Comparison of ENCODE assay signal across 19 mouse cellular contexts in the genomic region with DNA sequence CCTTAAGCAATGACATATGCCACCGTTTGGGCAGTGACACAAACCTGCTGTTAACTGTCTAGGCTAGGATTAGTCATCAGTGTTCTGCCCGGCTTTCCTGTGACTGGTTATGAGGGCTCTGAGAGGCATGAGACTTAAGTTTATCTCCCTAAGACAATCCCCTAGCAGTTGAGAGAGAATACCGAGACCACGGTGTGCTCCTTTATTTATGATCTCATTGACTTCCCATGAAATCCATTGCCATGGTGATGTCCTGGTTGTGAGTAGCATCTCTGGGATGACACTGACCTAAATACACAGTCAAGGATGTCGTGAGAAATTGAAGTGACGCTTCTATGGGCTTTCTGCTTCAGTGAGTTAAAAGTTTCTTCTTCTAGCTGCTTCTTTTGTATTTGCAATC.
DNase-seq lines count a peak whose midpoint lies in the region; ATAC-seq and TF ChIP-seq lines count a peak whose summit lies in the region.
"Had no signal": no experiment of that assay in that cellular context is flagged by ENCODE, and none has a peak within 500 bp of the region (broad histone marks: within the 10 kb centered on the region; RNA-seq: fewer than 3 reads in every experiment).

No protein-coding gene starts in this region.

- WGBS in midbrain, postnatal 0 days = 33% methylated on average over 6 of the region's 6 CpGs
- 48% methylated on average over 6 of the region's 6 CpGs for WGBS in midbrain, embryonic 15.5 days
- WGBS in cerebellum, adult 2 months = 27% methylated on average over 6 of the region's 6 CpGs

- H3K27me3 ChIP-seq in midbrain, postnatal 0 days (ENCODE audit: insufficient read depth, low read length) = no peaks in the 10 kb centered on the region
- H3K27me3 ChIP-seq in midbrain, embryonic 15.5 days (replicated peaks) = no peaks in the 10 kb centered on the region
- no peaks in the 10 kb centered on the region for H3K27me3 ChIP-seq in cerebellum, adult 2 months (ENCODE audit: control insufficient read depth, insufficient read depth, low read length)
- H3K27me3 ChIP-seq: embryonic facial prominence, embryonic 12.5 days; forebrain, embryonic 13.5 days; forebrain, embryonic 15.5 days; Patski had no signal

- H3K36me3 ChIP-seq in midbrain, postnatal 0 days (ENCODE audit: insufficient read depth, low read length) = no peaks in the 10 kb centered on the region
- no peaks in the 10 kb centered on the region for H3K36me3 ChIP-seq in midbrain, embryonic 15.5 days (replicated peaks)
- H3K36me3 ChIP-seq: embryonic facial prominence, embryonic 10.5 days; embryonic facial prominence, embryonic 12.5 days; forebrain, embryonic 15.5 days had no signal

- no peak overlapping the region for H3K27ac ChIP-seq in midbrain, postnatal 0 days (ENCODE audit: low read depth, low read length)
- H3K27ac ChIP-seq in midbrain, embryonic 15.5 days = no peak overlapping the region
- H3K27ac ChIP-seq in cerebellum, adult 2 months (ENCODE audit: insufficient read depth, low read length) = no peak overlapping the region
- H3K27ac ChIP-seq: embryonic facial prominence, embryonic 10.5 days; embryonic facial prominence, embryonic 12.5 days; forebrain, embryonic 13.5 days; forebrain, embryonic 15.5 days had no signal

- no peak for TF ChIP-seq CTCF in midbrain, postnatal 0 days (IDR thresholded peaks at IDR 0.05)
- no peak for TF ChIP-seq CTCF in cerebellum, adult 2 months (IDR thresholded peaks at IDR 0.05; ENCODE audit: borderline replicate concordance, insufficient read depth, low read depth, low read length)

- no peak for ATAC-seq in midbrain, postnatal 0 days (ENCODE audit: low FRiP score)
- ATAC-seq in midbrain, embryonic 15.5 days (replicated peaks) = no peak
- ATAC-seq: activated CD4-positive, CD25-positive, alpha-beta regulatory T cell, adult 4 months; forebrain, embryonic 13.5 days; forebrain, embryonic 15.5 days; forebrain, postnatal 0 days; Patski had no signal

- no peaks in the 10 kb centered on the region for H3K4me1 ChIP-seq in midbrain, postnatal 0 days (ENCODE audit: insufficient read depth, low read length)
- no peaks in the 10 kb centered on the region for H3K4me1 ChIP-seq in midbrain, embryonic 15.5 days
- no peaks in the 10 kb centered on the region for H3K4me1 ChIP-seq in cerebellum, adult 2 months (ENCODE audit: control insufficient read depth, insufficient read depth, low read length)
- H3K4me1 ChIP-seq: embryonic facial prominence, embryonic 10.5 days; embryonic facial prominence, embryonic 12.5 days; forebrain, embryonic 13.5 days; forebrain, embryonic 15.5 days had no signal

- no peak for TF ChIP-seq POLR2A in cerebellum, adult 2 months (IDR thresholded peaks at IDR 0.05; ENCODE audit: borderline replicate concordance, insufficient read depth, low read length)

- H3K9me3 ChIP-seq in midbrain, postnatal 0 days (ENCODE audit: low read length) = no peaks in the 10 kb centered on the region
- no peaks in the 10 kb centered on the region for H3K9me3 ChIP-seq in midbrain, embryonic 15.5 days
- H3K9me3 ChIP-seq: embryonic facial prominence, embryonic 10.5 days; embryonic facial prominence, embryonic 12.5 days; forebrain, embryonic 13.5 days; forebrain, embryonic 15.5 days had no signal

- DNase-seq in adrenal gland, adult 2 months = peak; percentile 33
- no peak for DNase-seq in adrenal gland, postnatal 36 days
- peak; percentile 9 for DNase-seq in midbrain, postnatal 0 days (ENCODE audit: low spot score)
- peak; percentile 72 for DNase-seq in retina, embryonic 14.5 days (ENCODE audit: low spot score)
- no peak for DNase-seq in cerebellum, adult 2 months
- DNase-seq in lung, postnatal 4 days = no peak
- DNase-seq: adrenal gland, postnatal 25 days; cerebellum, adult 11-12 months; cerebellum, adult 8-10 months; cerebellum, adult 9-11 months; cerebellum, postnatal 14 days; forebrain, postnatal 0 days had no signal

- H3K9ac ChIP-seq in midbrain, postnatal 0 days (replicated peaks; ENCODE audit: low read length, poor library complexity, severe bottlenecking) = no peak overlapping the region
- H3K9ac ChIP-seq in midbrain, embryonic 15.5 days = no peak overlapping the region
- H3K9ac ChIP-seq: embryonic facial prominence, embryonic 12.5 days; forebrain, embryonic 13.5 days; forebrain, embryonic 15.5 days; forebrain, postnatal 0 days had no signal

- no peak overlapping the region for H3K4me2 ChIP-seq in midbrain, postnatal 0 days (ENCODE audit: low read depth, low read length, poor library complexity, severe bottlenecking)
- no peak overlapping the region for H3K4me2 ChIP-seq in midbrain, embryonic 15.5 days
- H3K4me2 ChIP-seq: embryonic facial prominence, embryonic 12.5 days; forebrain, embryonic 13.5 days; forebrain, embryonic 15.5 days had no signal

- H3K4me3 ChIP-seq in midbrain, postnatal 0 days (ENCODE audit: low read depth, low read length) = no peak overlapping the region
- no peak overlapping the region for H3K4me3 ChIP-seq in midbrain, embryonic 15.5 days
- no peak overlapping the region for H3K4me3 ChIP-seq in cerebellum, adult 2 months (replicated peaks; ENCODE audit: insufficient read depth, low read depth, low read length)
- H3K4me3 ChIP-seq: embryonic facial prominence, embryonic 10.5 days; embryonic facial prominence, embryonic 12.5 days; forebrain, embryonic 13.5 days; forebrain, embryonic 15.5 days had no signal

Comparison
In these comparisons a context has a peak if more than half of its experiments do, and no peak if none do; other contexts are left out.
1. DNase-seq: peak in adrenal gland, adult 2 months (single experiment), midbrain, postnatal 0 days (single experiment) and retina, embryonic 14.5 days (single experiment); none in adrenal gland, postnatal 36 days (0 of 2), cerebellum, adult 2 months (0 of 2) and lung, postnatal 4 days (0 of 2).